Mouse (Mus musculus): Measurements from ENCODE around the gene Tarbp1.

- TF ChIP-seq CTCF (conservative IDR thresholded peaks at IDR 0.05; ENCODE audit: low read length) = no peak
- TF ChIP-seq POU5F1 (IDR thresholded peaks at IDR 0.05; ENCODE audit: borderline replicate concordance, low read length) = no peak
Observed at GRCm38 (mm10) chr8:126473802-126474298, 1.0 kb downstream of the Tarbp1 start.

Data from E14TG2a.4 (cell line).